Mouse (Mus musculus): ENCODE measurements around the gene Angptl2. TPM values are rescaled to one million over a fixed set of nuclear protein-coding genes. Genes with fewer than 3 reads are reported as not detected.

The Angptl2 gene
- total RNA-seq, 1 experiment from 2014 or later: 5.8 TPM

DNA sequence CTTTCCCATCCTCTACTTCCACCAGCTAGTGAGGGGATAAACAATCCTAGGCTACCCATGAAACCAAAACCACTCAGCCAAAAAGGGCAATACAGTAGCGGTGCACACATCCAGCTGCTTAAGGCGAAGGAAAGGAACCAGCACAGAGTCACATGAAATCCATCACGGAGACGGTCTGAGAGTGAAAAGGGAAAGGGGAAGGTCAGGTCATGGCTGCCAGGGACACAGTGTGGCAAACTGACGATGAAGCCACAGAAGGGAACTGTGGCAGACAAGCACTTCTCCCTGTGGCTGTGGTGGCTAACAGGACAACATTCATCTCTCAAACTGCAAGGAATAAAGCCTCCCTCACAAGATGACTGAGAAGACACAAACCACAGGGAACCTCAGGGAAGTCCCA, 79.2 kb downstream of the Angptl2 start:
- ATAC-seq (replicated peaks; ENCODE audit: insufficient number of reproducible peaks, low FRiP score, low TSS enrichment, poor library complexity, severe bottlenecking): peak; percentile 54; the same call in 1 of the 2 replicates

Other genes starting within 250 kb of the Angptl2 start
- 1.1 to 4.2 TPM (median 1.4 TPM) in 3 replicates for gene Slc2a8, start 234.0 kb upstream of the Angptl2 start, total RNA-seq (2017)
- 1.6 to 2.6 TPM in 2 of 3 replicates, not detected in the other for gene Garnl3, start 84.4 kb upstream of the Angptl2 start, total RNA-seq (2017)
- 1.9 to 3.7 TPM (median 3.5 TPM) in 3 replicates for gene Ralgps1, start 155.4 kb downstream of the Angptl2 start, total RNA-seq (2017)
- gene Zbtb34, start 215.3 kb downstream of the Angptl2 start, total RNA-seq (2017): 5.4 to 9.3 TPM (median 6.6 TPM) in 3 replicates

Measured in monocyte, adult 5-6 weeks (primary cell).